Mouse (Mus musculus) adrenal gland, postnatal 14 days (tissue): Measurements from ENCODE around the gene Zzef1. TPM values are rescaled to one million over a fixed set of nuclear protein-coding genes. Genes with fewer than 3 reads are reported as not detected.
A peak's percentile ranks its signal among the peaks of the same experiment; 100 is the strongest.

Experiments
- DNase-seq: peaks from one replicate; pipeline ENCODE4 v3.0.0; 2021; ENCODE audit warnings: mixed read lengths
- total RNA-seq: library from RNA; stranded (reverse); gene quantifications from 2 replicates; pipeline ENCODE4 v1.2.3, GENCODE M21; 2021

Zzef1 gene
- total RNA-seq, 1 experiment from 2014 or later: 32.3 TPM

DNA sequence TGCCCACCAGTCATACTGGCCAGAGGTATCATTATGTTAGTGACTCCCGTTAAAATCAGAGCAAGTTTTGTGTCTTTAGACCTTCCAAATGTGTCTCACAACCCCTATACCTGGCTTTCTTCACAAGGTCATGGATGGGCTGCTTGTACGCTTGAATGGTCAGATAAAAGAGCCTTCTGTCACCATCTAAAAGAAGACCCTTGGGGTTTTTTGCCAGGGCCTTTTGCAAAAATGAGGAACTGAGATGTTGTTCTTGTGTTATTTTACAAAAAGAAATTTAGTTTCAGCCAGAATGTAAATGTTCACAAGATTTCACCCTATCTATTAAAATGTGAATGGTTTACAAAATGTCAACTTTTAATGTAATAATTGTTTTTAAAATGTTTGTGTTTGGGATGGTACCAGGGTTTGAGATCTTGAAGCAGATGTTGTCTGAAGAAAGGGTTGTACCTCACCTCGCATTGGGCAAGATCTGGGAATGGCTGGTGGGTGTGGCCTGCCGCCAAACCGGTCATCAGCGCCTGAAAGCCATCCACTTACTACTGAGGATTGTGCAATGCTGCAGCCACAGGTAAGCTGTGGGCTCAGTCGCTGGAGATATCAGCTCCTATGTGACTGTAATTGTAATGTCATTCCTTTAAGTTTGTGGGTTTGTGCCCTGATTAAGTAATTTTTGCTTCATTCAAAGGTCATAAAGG is 121.4 kb downstream of the Zzef1 start:
- no peak for DNase-seq

DNA sequence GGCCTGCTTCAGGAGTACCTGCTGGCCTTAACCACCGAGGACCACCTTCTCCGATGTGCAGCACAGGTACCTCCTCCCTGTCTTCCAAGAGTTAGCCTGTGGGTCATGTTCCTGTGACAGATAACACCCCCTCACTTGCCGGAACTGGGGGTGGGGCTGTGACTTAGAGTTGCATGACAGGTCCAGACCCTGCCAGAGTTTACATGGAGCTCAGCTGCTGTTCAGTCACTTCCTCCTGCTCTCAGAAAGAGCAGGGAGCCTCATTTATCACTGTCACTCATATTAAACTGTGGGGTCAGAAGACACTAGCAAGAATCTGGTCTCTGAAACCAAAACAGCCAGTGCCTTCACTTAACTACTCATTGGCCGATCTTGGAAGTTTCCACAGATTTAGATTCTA is 127.1 kb downstream of the Zzef1 start:
- no peak for DNase-seq

DNA sequence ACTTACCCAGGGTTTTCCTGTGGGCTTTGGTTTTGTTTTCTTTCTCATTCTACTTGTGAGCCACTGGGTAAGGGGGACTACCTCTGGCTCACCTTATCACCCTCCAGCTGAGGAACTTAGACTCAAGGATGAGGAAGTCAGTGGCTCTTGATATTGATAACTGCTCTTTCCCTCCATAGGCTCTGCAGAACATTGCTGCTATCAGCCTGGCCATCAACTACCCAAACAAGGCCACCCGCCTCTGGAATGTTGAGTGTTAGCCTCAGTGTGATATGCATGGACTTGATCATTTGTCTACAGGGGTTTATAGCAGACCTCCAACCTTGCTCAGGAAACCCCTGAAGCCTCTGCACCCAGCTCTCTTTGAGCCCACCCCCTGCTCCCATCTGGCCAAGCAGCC is 128.4 kb downstream of the Zzef1 start:
- no peak for DNase-seq

- no peak for DNase-seq
Observed at GRCm38 (mm10) chr11:72925067-72925466, 129.0 kb downstream of the Zzef1 start.

DNA sequence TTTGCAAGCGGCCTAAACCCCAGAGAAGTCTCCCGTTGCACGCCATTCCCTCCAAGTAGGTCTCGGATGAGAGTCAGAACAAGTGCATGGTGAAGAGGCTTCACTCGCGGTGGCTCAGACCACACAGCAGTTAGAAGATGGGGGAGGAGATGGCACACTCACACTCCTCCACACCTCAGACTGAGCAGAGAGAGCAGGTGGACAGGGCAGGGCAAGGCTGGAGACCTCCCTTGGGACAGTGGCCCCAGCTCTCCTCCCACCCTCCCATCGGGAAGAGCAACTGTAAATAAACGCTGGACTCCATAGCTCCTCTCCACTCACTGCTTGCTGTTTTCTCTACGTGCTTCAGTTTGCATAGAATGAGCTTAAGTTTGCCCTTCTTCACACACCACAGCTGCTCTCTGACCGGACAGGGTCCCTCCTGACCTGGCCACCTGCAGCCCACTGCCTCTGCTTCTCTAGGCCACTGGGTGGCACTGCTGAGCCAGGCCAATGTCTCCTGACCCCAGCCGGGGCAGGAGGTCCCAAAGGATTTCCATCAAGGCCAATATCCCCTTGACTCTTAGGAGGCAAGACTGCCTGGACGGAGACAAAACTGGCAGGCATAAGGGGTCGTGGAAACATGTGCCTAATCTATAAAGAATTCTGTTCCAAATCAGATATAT is 130.3 kb downstream of the Zzef1 start:
- peak; percentile 77 for DNase-seq

GRCm38 (mm10) chr11:72928516-72928915 is 132.5 kb downstream of the Zzef1 start:
- peak; percentile 14 for DNase-seq

- DNase-seq: peak; percentile 60
Observed at GRCm38 (mm10) chr11:72940208-72941143, 144.4 kb downstream of the Zzef1 start.

DNA sequence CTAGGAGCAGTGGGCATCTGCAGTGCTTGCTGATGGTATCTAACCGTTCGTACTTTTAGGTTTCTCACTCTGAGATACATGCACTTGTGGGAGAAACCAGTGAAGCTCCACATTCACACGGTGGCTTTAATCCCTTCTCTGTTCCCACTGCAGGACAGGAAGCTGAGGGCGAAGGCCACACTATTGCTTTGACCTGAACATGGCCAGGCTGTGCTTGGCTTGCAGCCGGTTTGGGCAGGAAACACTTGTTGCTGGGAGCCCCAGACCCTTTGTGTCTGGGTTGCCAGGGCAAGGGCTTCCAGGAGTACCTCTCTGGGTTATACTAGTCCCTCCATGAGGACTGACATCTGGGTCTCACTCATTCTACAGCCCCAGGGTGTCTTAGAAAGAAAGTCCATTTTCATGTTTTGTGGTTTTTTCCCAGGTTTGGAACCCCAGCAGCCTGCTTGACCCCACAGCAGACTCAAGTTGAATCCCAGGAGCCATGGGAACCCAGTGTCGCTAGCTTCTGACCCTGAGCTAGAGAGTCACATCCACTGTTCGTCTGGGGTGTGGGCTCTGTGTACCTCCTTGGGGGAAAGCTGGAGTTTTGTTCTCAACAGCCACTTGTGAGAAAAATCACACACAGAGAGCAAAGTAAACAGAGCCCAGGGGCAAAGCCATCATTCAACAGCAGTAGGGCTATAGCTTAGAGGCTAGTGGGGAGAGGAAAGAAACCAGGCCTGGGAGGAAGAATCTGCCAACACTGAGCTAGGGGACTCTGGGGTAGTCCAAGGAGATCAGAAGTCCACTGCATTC is 149.2 kb downstream of the Zzef1 start:
- peak; percentile 53 for DNase-seq

- DNase-seq: no peak
Observed at GRCm38 (mm10) chr11:72945875-72946559, 150.0 kb downstream of the Zzef1 start.

- DNase-seq: no peak
Observed at GRCm38 (mm10) chr11:72946560-72947119, 150.6 kb downstream of the Zzef1 start.

- no peak for DNase-seq
Observed at GRCm38 (mm10) chr11:72947840-72948239, 151.8 kb downstream of the Zzef1 start.

GRCm38 (mm10) chr11:72948254-72948653 is 152.2 kb downstream of the Zzef1 start:
- DNase-seq: no peak

DNA sequence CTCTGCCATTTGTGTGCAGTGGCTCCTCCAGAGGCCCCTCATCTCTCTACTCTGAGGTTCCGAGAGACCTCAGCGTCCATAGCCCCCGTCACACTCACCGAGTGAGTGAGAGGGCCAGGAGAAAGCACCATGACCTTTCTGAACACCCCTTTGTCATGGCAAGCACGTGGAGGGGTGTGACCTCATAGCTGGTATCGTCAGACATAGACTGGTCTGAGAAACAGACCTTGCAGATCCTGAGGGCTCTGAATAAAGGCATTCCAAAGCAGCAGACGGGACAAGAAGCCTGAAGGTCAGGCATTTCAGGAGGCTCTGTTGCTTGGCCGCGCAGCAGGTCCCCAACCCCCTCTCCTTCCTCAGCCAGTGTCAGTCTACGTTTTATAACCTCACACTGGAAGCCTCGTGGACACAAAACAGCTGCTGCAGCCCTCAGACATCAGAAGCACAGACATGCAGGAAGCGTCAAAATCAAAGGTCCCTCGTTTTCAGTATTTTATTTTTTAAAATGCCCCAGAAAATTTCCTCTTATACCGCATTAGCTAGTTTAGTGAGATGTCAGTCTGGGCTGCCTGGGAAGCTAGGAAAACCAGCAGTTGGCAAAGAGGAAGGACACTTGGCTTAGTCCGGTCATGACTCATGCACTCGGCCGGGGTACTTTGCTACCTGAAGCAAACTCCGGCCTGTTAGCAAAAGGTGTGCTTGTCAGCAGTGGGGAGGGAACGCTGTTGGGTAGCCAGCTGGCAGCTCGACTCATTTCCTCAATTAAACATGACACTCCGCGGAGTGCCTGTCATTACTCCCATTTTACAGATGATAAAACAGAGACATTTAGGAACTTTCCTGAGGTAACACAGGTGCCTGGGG is 155.3 kb downstream of the Zzef1 start:
- peak; percentile 67 for DNase-seq

GRCm38 (mm10) chr11:72952226-72952625 is 156.2 kb downstream of the Zzef1 start:
- peak; percentile 32 for DNase-seq

DNA sequence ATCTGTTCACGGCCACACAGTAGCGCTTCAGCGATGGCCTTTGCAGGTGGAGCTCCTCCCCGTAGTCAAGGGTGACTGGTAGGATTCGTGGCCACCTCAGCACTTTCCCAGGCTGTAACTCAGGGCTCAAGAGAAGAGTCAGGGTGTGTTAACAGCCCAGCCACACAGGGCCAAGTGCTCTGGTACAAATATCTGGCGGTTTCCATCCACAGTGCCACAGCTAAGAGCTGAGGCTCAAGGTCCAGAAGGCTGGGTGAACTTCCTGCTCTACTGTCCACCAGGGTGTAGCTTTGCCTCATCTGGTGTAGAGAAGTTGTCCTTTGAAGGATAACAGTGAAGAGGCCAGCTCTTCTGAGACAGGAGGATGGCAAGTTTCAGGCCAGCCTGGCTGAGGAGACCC is 156.7 kb downstream of the Zzef1 start:
- DNase-seq: no peak

DNA sequence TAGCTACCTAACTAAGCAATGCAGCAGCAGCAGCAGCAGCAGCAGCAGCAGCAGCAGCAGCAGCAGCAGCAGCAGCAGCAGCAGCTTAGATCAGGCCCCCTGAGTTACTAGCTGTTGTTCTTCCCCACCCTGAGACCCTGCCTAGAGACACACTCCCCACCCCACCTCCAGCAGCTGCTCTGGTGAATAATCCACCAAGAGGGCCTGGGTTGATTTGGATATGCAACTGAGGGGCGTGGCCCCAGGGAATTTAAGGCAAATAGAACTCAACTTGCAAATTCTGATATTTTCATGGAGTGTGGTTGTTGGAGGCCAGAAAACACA is 157.1 kb downstream of the Zzef1 start:
- DNase-seq: no peak

- peak; percentile 77 for DNase-seq
Observed at GRCm38 (mm10) chr11:72953440-72954151, 157.6 kb downstream of the Zzef1 start.

DNA sequence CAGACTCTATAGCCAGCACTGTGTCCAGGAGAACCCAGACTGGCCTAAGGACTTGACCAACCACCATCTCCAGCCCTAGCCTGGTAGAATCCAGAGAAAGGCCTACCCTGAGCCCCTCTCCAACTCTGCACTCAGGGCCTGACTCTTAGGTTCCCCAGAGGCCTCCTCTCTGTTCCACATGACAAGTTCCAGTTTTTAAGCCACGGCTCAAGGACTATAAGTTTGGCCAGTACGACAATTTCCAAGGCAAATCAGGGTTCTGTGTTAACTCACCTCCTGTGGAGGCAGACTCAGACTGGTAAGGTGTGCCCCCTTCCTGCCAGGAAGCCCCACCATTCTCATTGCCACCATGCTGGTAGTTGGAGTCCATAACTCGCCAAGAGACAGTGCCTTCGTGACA is 158.2 kb downstream of the Zzef1 start:
- DNase-seq: no peak

DNA sequence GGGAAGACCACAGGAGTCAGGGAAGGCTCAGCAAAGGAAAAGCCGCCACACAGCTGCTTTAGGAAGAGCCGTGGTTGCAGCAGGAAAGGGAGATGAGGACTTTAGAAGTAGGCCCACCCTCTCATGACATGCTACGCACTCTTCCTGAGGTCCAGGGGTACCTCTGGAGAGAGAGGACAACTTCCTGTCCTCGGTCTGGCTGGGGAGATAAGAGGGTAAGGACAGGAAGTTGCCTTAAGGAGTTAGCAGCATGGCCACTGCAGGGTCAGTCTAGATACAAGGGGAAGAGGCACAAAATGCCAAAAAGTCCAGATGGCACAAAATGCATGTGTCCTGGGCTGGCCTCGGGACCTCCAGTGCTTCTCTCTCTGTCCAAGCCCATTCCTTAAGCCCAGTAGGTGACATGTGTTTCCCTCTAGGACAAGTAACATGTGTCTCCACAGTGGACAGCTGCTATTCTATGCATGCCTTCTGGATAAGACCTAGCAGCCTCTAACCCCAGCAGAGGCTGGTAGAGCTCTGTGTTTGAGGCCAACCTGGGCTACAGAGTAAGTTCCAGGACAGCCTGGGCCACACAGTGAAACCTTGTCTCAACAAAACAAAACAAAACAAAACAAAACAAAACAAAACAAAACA is 159.4 kb downstream of the Zzef1 start:
- DNase-seq: peak; percentile 27
